Mouse (Mus musculus): ENCODE results near the gene Mdfi.
A peak's percentile ranks its signal among the peaks of the same experiment; 100 is the strongest.

Gene Mdfi

GRCm38 (mm10) chr17:47773604-47774003, 60.9 kb downstream of the Mdfi start:
- no peak overlapping the region for H3K4me3 ChIP-seq (replicated peaks; ENCODE audit: low read length)
- peaks cover 43% of the 10 kb centered on the region for H3K4me1 ChIP-seq (replicated peaks; ENCODE audit: low read depth, low read length)
- no peaks in the 10 kb centered on the region for H3K27me3 ChIP-seq (ENCODE audit: insufficient read depth, low read length)
- H3K9me3 ChIP-seq (ENCODE audit: low read length): peaks cover 10% of the 10 kb centered on the region; the same call in 1 of the 2 replicates
- TF ChIP-seq CTCF (conservative IDR thresholded peaks at IDR 0.05; ENCODE audit: low read length): no peak
- TF ChIP-seq POU5F1 (IDR thresholded peaks at IDR 0.05; ENCODE audit: borderline replicate concordance, low read length): no peak
- TF ChIP-seq NANOG (IDR thresholded peaks at IDR 0.05; ENCODE audit: borderline replicate concordance, low read length): no peak
- peaks cover 48% of the 10 kb centered on the region for H3K36me3 ChIP-seq (ENCODE audit: insufficient read depth, low read length)

GRCm38 (mm10) chr17:47769389-47770299, 64.8 kb downstream of the Mdfi start:
- Histone ChIP-seq H3K4me3 (replicated peaks; ENCODE audit: low read length) (no peak overlapping the region), H3K9me3 (ENCODE audit: low read length) (peaks cover 10% of the 10 kb centered on the region; the same call in 1 of the 2 replicates), H3K36me3 (ENCODE audit: insufficient read depth, low read length) (peaks cover 50% of the 10 kb centered on the region), H3K4me1 (replicated peaks; ENCODE audit: low read depth, low read length) (peaks cover 65% of the 10 kb centered on the region), H3K27me3 (ENCODE audit: insufficient read depth, low read length) (no peaks in the 10 kb centered on the region)
- TF ChIP-seq POU5F1 (IDR thresholded peaks at IDR 0.05; ENCODE audit: borderline replicate concordance, low read length): no peak
- TF ChIP-seq NANOG (IDR thresholded peaks at IDR 0.05; ENCODE audit: borderline replicate concordance, low read length): no peak

GRCm38 (mm10) chr17:47768707-47769276, 65.7 kb downstream of the Mdfi start:
- peaks cover 66% of the 10 kb centered on the region for H3K4me1 ChIP-seq (replicated peaks; ENCODE audit: low read depth, low read length)
- TF ChIP-seq CTCF (conservative IDR thresholded peaks at IDR 0.05; ENCODE audit: low read length) (peak; percentile 54), NANOG (IDR thresholded peaks at IDR 0.05; ENCODE audit: borderline replicate concordance, low read length) (no peak)
- H3K4me3 ChIP-seq (replicated peaks; ENCODE audit: low read length): peak overlapping the region; percentile 17; the same call in 1 of the 2 replicates
- H3K27me3 ChIP-seq (ENCODE audit: insufficient read depth, low read length): no peaks in the 10 kb centered on the region
- peaks cover 49% of the 10 kb centered on the region for H3K36me3 ChIP-seq (ENCODE audit: insufficient read depth, low read length)
- peaks cover 10% of the 10 kb centered on the region; the same call in 1 of the 2 replicates for H3K9me3 ChIP-seq (ENCODE audit: low read length)

GRCm38 (mm10) chr17:47767456-47768141, 66.9 kb downstream of the Mdfi start:
- H3K36me3 ChIP-seq (ENCODE audit: insufficient read depth, low read length): peaks cover 46% of the 10 kb centered on the region

GRCm38 (mm10) chr17:47767081-47767455, 67.4 kb downstream of the Mdfi start:
- peaks cover 48% of the 10 kb centered on the region for H3K36me3 ChIP-seq (ENCODE audit: insufficient read depth, low read length)
- H3K4me1 ChIP-seq (replicated peaks; ENCODE audit: low read depth, low read length): peaks cover 74% of the 10 kb centered on the region
- no peaks in the 10 kb centered on the region for H3K27me3 ChIP-seq (ENCODE audit: insufficient read depth, low read length)
- H3K4me3 ChIP-seq (replicated peaks; ENCODE audit: low read length): no peak overlapping the region
- H3K9me3 ChIP-seq (ENCODE audit: low read length): peaks cover 4% of the 10 kb centered on the region; the same call in 1 of the 2 replicates
- no peak for TF ChIP-seq NANOG (IDR thresholded peaks at IDR 0.05; ENCODE audit: borderline replicate concordance, low read length)
- no peak for TF ChIP-seq CTCF (conservative IDR thresholded peaks at IDR 0.05; ENCODE audit: low read length)
- no peak for TF ChIP-seq POU5F1 (IDR thresholded peaks at IDR 0.05; ENCODE audit: borderline replicate concordance, low read length)

More at GRCm38 (mm10) chr17:47767456-47768141, 66.9 kb downstream of the Mdfi start:
- Histone ChIP-seq H3K4me1 (replicated peaks; ENCODE audit: low read depth, low read length) (peaks cover 69% of the 10 kb centered on the region), H3K27me3 (ENCODE audit: insufficient read depth, low read length) (no peaks in the 10 kb centered on the region), H3K4me3 (replicated peaks; ENCODE audit: low read length) (no peak overlapping the region), H3K9me3 (ENCODE audit: low read length) (peaks cover 9% of the 10 kb centered on the region; the same call in 1 of the 2 replicates)
- TF ChIP-seq NANOG (IDR thresholded peaks at IDR 0.05; ENCODE audit: borderline replicate concordance, low read length) (no peak), CTCF (conservative IDR thresholded peaks at IDR 0.05; ENCODE audit: low read length) (no peak), POU5F1 (IDR thresholded peaks at IDR 0.05; ENCODE audit: borderline replicate concordance, low read length) (no peak)

GRCm38 (mm10) chr17:47766407-47767043, 68.0 kb downstream of the Mdfi start:
- TF ChIP-seq NANOG (IDR thresholded peaks at IDR 0.05; ENCODE audit: borderline replicate concordance, low read length) (no peak), CTCF (conservative IDR thresholded peaks at IDR 0.05; ENCODE audit: low read length) (no peak), POU5F1 (IDR thresholded peaks at IDR 0.05; ENCODE audit: borderline replicate concordance, low read length) (no peak)
- H3K9me3 ChIP-seq (ENCODE audit: low read length): no peaks in the 10 kb centered on the region
- H3K27me3 ChIP-seq (ENCODE audit: insufficient read depth, low read length): no peaks in the 10 kb centered on the region
- peaks cover 47% of the 10 kb centered on the region for H3K36me3 ChIP-seq (ENCODE audit: insufficient read depth, low read length)
- no peak overlapping the region for H3K4me3 ChIP-seq (replicated peaks; ENCODE audit: low read length)
- peaks cover 76% of the 10 kb centered on the region for H3K4me1 ChIP-seq (replicated peaks; ENCODE audit: low read depth, low read length)

GRCm38 (mm10) chr17:47765986-47766385, 68.5 kb downstream of the Mdfi start:
- Histone ChIP-seq H3K4me3 (replicated peaks; ENCODE audit: low read length) (no peak overlapping the region), H3K36me3 (ENCODE audit: insufficient read depth, low read length) (peaks cover 48% of the 10 kb centered on the region), H3K4me1 (replicated peaks; ENCODE audit: low read depth, low read length) (peaks cover 76% of the 10 kb centered on the region), H3K9me3 (ENCODE audit: low read length) (no peaks in the 10 kb centered on the region), H3K27me3 (ENCODE audit: insufficient read depth, low read length) (no peaks in the 10 kb centered on the region)
- no peak for TF ChIP-seq POU5F1 (IDR thresholded peaks at IDR 0.05; ENCODE audit: borderline replicate concordance, low read length)
- TF ChIP-seq NANOG (IDR thresholded peaks at IDR 0.05; ENCODE audit: borderline replicate concordance, low read length): no peak
- TF ChIP-seq CTCF (conservative IDR thresholded peaks at IDR 0.05; ENCODE audit: low read length): no peak
